Mouse (Mus musculus): ENCODE data around the gene A030003K21Rik.
"Not testable (repeated sequence)": the region's sequence is repeated elsewhere in the genome, so short reads cannot be mapped to it uniquely, and the experiment has no call there.

A030003K21Rik gene

DNA sequence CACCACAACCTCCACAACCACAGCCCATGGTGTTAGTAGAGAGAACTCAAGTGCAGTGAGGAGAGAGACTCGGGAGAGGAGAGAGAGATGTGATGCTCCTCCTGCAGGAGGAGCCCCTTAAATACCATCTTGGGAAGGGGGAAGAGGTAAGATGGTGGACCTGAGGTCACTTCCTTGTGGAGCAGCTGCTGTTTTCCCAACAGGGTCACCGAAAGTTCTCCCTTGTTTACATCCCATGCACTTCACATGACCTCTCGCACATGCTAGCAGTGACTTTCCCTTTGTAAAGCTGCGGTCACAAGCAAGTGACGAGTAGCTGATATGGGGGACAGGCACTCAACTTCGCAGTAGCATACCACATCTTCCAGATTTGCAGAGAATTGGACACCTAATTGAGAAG is at the start of gene A030003K21Rik:
TSS of gene A030003K21Rik (minus strand) at position 94 of the 400 bp plus-strand sequence.
- DNase-seq = not testable (repeated sequence)

DNA sequence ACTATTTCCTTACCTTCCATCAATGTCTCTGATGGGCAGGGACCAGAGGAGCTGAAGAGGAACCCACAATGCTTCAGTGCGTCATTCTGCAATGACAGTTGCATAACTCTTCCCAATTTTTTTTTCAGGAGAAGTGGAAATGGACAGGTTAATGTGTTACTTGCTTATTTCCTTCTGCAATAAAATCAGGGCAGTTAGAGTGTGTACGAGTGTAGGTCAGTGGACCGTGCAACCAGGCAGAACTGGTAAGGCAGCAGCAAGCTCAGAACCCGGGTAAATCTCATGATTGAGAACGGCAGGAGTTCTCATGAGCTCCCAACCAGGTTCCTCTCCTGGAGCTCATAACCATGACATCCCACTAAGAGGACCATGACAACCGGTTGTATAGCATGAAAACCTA is 48.9 kb upstream of the A030003K21Rik start:
- no peak for DNase-seq

DNA sequence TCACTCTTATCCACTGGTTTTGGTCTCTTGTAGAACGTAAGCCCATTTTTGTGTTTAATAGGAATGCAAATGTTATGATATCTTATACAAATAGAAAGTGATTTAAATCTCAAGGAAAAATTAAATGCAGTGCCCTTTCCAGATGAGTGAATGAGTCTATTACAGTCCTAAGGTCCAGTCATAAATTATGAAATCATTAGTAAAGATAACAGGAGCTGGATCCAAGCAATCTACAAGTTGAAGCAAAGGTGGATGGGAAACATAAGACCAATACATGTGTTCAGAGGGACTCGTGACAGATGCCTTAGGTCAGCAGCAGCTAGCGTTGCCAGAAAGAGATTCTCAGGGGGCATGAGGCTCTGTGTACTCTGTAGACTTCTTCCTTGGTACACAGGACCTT is 48.4 kb upstream of the A030003K21Rik start:
- DNase-seq = no peak

DNA sequence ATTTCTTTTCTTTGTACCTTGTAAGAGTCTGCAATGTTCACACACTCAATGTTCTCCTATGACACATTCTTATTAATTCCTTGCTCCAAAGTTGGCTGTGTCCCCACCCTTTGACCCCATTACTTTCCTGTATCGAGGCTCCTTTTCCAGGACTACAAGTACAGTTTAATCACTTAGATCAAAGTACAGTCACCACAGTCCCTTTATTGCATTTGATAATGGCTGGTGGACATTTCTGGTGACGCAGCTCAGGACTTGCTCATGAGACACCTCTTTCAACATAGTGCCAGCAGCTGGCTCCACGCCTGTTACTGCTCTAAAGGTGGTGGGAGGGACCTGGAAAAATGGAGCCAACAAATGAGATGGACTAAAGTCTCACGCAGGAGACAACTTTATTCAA is 47.9 kb upstream of the A030003K21Rik start:
- DNase-seq = no peak

DNA sequence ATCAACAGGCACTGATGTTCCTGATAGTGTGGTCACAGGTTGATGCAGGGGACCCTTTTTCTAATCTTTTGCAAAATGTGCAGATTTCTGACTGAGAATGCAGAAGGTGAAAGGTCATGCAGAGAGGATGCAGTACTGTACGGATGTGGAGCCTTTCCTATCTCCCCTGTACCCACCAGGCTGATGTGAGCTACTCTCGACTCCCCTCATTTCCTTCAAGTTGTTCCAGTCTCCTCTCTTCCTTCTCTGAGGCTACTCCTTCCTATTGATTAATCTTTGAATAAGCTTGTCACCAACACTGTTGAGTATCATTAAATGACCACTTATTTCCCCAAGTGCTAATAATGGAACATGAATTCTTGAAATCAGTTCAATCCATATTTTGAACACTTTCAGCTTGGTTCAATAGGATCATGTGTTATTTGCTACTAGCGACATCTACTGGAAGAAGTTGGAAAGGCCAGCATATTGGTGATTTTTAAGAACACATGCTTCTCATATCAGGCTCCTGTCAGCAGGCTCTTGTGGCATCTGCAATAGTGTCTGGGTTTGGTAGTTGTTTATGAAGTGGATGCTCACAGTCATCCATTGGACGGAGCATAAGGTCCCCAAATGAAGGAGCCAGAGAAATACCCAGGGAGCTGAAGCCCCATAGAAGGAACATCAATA is 44.5 kb upstream of the A030003K21Rik start:
- peak; percentile 35 for DNase-seq

DNA sequence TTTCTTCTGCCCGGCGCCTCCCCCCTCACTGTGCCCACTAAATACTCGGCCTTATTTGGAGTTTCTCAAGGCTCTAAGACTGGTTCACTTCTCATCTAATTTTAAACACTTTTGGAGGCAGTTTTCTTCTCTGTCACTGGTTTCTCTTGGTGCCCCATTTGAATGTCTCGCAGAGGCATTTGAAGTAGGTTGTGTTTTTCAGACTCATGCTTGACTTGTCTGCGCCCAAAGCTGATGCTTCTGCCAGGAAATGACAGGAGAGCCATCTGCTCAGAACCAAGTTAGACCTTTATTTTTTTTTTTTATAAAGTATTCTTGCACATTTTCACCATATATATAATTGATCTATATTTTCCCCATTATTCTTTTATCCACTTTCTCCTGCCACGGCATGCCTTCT is 43.5 kb upstream of the A030003K21Rik start:
- DNase-seq = no peak

DNA sequence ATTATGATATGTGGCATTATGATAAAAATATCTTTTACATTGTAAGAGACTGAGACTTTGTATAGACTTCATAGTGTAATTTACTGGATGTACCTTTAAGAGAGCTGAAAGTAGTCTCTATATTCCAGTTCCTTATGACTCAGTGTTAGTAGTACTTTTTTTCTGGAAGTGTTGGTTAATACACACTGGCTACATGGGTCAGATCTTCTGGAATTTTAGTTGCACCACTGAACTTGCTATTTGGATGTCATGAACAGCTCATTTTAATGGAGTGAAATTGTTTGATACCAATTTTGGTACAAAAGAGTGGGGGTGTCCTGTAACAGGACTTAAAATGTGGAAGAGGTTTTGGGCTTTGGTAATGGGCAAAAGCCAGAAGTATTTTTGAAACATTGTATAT is 34.7 kb upstream of the A030003K21Rik start:
- DNase-seq = no peak

DNA sequence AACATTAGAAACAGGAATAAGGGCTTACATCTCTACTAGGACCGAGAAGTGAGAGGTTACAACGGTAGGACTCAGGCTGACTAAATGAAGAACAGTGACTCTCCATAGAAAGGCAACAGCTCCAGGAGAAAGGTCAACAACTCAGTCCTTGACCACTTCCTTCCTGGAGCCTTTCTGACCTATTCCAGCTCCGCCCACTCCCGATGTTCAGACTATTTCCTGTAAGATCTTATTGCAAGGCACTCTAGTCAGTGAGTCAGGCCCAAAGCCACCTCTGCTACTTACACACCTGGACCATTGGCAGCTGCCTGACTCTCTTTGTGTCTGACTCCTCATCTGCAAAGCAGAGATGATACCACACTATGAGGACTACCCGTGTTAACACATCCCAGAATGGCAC is 32.6 kb upstream of the A030003K21Rik start:
- peak; percentile 18 for DNase-seq

DNA sequence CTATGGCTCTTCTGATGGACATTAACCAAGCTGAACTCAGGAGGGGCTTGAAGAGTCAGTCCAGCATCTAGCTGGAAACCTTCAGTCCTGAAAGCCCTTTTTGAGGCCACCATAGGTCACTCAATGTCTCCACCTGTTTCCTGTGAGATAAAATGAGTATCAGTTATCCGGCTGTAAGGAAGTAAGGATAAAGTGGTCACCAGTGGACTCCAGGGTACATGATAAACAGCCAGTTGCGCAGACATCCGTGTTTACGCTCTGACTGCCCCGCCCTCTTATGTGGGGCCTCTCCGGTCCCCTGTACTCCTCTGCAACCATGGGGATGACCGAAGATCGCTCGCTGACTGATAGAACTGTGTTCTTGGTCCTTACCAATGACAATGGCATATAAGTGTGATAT is 31.2 kb upstream of the A030003K21Rik start:
- DNase-seq = no peak

DNA sequence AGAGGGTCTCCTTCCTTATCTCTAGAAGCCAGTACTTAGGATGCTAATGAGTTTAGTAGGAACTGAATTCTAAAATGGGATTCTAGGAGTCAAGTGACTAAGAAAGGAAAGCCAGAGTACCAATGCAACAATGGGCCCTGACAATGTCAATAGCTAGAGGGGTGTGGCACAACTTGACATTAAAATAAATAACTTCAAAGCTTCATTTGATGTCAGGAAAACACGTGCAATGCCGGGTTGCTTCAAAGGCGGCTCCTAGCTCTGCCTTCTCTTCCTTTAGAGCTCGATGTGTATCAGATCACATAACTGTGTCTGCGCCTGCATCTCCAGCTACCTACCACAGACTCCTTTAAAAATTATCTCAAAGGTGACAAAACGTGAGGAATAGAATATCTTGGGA is 30.7 kb upstream of the A030003K21Rik start:
- DNase-seq = peak; percentile 43

DNA sequence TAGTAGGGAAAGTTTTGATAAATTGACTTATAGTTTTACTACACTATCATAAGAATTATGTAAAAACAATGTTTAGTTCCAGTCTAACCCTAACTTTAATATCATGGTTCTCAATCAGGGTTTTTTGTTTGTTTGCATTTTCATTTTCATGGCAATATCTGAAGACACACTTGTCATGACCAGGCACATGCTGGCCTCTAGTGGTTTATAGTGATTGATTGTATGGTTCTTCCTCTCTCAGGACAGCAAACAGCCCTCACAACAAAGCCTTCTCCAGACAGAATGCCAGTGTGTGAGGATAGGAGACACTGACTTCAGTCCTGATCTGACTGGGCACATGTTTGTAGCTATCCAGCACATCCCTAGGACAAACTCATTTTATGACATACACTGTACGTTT is 30.1 kb upstream of the A030003K21Rik start:
- DNase-seq = no peak

DNA sequence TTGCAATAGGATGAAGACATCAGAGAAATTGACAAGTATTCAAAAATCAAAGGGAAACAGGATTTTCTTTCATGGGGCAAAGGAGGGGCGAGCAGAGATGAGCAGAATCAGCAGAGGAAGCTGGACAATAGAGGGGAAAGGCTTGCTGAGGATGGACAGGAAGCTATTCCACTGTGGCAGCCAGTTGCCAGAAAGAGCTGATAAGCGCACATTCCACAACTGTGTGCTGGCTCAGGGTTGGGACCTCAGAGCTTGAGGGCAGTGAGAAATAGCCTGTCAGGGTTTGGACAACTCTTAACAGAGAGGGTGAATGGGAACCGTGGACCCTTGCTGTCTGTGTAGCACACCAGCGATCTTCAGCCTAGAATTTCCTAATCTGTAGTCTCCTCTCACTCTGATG is 28.9 kb upstream of the A030003K21Rik start:
- DNase-seq = no peak

DNA sequence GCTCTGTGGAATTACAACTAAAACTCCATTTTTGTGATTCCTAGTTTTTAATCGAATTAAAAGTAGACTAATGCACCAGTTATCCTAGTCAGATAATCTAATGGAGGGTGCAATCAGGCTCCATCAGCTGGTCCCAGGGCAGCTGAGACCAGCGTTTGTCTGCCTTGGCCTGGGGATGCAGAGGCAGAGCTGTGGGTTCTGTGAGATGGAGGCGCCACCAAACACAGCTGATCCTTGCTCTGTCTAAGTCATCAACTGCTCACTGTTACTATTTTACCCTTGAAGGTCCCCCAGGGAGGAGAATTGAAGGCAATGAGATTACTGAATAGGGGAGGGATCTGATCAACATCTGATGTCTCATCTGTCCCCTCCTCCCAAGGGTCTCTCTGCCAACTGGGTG is 23.2 kb upstream of the A030003K21Rik start:
- DNase-seq = no peak

DNA sequence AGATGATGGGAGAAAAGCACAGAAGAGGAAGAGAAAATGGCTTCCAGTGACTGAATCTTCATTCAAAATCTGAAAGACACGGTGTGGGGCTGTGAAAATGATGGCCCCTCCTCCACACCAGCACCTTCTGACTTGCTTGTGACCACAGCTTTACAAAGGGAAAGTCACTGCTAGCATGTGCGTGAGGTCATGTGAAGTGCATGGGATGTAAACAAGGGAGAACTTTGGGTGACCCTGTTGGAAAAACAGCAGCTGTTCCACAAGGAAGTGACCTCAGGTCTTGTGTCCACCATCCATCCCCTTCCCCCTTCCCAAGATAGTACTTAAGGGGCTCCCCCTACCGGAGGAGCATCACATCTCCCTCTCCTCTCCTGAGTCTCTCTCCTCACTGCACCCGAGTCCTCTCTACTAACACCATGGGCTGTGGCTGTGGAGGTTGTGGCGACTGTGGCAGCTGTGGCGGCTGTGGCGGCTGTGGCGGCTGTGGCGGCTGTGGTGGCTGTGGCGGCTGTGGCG is 16.7 kb upstream of the A030003K21Rik start, which contains the start of gene Gm47955:
TSS of gene Gm47955 (plus strand) at position 417 of the 516 bp plus-strand sequence.
- no peak for DNase-seq

DNA sequence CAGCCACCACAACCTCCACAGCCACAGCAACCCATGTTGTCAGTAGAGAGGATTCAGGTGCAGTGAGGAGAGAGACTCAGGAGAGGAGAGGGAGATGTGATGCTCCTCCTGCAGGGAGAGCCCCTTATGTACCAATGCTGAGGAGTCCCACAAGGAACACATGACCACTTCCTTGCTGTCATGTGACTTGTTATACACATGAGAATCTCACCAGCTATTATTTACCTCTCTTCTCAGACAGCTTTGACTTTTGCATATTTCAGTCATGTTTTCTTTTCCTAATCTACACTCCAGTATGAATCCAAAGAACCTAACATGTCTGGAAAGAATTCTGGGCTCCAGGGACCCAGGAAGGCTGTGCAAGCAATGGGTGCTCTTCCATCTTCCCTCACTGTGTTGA is 12.7 kb upstream of the A030003K21Rik start, which contains the start of gene Gm7544:
TSS of gene Gm7544 (minus strand) at position 101 of the 400 bp plus-strand sequence.
- DNase-seq = not testable (repeated sequence)

DNA sequence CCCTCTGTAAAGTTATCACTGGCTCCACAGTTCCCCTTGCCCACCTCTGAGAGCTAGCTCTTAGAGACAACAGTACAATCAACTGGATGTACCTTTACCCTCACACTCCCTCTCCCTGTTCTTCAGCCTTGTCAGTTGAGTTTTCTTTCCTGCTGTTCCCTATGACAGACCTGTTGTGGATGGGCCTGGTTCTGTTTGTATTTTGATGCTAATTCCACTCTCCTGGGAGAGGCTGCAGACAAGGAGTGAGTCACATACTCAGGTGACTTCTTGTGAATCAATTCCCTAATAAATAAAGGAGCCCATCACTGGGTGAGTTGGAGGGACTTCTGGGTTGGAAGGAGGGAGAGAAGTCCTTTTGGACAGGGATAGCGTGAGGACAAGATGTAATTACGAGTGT is 5.4 kb upstream of the A030003K21Rik start:
- no peak for DNase-seq

DNA sequence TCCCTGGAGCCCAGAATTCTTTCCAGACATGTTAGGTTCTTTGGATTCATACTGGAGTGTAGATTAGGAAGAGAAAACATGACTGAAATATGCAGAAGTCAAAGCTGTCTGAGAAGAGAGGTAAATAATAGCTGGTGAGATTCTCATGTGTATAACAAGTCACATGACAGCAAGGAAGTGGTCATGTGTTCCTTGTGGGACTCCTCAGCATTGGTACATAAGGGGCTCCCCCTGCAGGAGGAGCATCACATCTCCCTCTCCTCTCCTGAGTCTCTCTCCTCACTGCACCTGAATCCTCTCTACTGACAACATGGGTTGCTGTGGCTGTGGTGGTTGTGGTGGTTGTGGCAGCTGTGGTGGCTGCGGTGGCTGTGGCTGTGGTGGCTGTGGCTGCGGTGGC is 2.8 kb upstream of the A030003K21Rik start:
- peak; percentile 16 for DNase-seq

DNA sequence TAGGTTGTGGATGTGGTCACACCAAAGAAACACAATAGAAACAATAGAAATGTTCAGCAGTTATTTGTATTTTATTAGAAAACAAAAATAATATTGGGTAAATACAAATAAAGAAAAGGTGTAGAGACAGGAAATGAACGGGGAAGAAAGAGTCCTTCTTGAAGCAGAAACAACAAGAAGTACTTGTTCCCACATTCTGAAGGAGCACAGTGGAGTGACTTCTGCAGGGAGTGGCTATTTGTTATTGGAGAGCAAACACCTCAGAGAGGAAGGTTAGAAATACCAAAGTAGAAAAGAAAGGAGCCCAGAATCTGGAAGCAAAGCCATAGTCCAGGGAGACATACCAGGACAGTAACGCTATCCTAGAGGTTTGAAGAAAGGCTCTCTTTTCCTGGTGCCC is 683 bp downstream of the A030003K21Rik start:
- not testable (repeated sequence) for DNase-seq

DNA sequence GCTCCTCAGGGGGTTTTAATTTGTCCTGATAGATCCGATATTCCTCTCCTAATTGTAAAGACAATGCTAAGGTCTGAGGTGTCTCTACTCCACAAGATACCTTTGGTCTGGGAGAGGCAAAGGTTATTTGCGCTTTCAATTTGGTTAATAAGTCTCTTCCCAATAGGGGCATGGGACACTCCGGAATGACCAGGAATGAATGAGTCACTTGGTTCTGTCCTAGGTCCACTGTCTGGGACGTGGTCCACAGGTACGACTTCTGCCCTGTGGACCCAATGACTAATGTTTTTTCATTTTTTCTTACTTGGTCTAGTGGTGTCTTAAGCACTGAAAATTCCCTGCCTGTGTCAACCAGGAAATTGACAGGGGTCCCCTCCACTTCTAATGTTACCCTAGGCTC is 4.5 kb downstream of the A030003K21Rik start:
- no peak for DNase-seq

DNA sequence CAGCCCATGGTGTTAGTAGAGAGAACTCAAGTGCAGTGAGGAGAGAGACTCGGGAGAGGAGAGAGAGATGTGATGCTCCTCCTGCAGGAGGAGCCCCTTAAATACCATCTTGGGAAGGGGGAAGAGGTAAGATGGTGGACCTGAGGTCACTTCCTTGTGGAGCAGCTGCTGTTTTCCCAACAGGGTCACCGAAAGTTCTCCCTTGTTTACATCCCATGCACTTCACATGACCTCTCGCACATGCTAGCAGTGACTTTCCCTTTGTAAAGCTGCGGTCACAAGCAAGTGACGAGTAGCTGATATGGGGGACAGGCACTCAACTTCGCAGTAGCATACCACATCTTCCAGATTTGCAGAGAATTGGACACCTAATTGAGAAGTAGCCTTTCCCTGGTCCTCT is 11.9 kb downstream of the A030003K21Rik start, which contains the start of gene Gm6217:
TSS of gene Gm6217 (minus strand) at position 74 of the 400 bp plus-strand sequence.
- not testable (repeated sequence) for DNase-seq

DNA sequence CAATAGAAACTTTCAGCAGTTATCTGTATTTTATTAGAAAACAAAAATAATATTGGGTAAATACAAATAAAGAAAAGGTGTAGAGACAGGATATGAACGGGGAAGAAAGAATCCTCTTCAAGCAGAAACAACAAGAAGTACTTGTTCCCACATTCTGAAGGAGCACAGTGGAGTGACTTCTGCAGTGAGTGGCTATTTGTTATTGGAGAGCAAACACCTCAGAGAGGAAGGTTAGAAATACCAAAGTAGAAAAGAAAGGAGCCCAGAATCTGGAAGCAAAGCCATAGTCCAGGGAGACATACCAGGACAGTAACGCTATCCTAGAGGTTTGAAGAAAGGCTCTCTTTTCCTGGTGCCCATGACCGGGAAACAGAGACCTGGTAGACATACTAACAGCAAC is 12.6 kb downstream of the A030003K21Rik start:
- DNase-seq = not testable (repeated sequence)

DNA sequence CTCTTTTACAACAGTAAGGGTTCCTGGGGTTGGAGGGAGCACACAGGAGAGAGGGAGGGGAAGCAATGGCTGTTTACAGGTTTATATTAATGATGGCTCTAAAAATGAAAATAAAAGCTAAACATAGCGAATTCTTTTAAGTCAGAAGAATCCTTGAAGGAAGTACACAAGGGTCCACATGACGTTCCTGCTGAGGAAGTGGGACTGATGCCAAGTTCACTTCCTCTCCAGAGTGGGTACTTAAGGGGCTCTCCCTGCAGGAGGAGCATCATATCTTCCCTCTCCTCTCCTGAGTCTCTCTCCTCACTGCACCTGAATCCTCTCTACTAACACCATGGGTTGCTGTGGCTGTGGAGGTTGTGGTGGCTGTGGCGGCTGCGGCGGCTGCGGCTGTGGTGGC is 18.5 kb downstream of the A030003K21Rik start, which contains the start of gene A030014E15Rik:
TSS of gene A030014E15Rik (plus strand) at position 268 of the 400 bp plus-strand sequence.
- DNase-seq = no peak

DNA sequence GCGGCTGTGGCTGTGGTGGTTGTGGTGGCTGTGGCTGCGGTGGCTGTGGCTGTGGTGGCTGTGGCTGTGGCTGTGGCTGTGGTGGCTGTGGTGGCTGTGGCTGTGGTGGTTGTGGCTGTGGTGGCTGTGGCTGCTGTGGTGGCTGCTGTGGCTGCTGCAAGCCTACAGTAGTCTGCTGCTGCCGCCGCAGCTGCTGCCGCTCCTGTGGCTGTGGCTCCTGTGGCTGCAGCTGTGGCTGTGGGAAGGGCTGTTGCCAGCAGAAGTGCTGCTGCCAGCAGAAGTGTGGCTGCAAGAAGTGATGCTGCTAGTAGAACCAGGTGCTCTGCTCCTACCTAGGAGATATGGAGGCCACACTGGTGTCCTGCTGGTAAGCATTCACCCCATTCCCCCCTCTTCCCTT is 29.8 kb downstream of the A030003K21Rik start:
- DNase-seq = not testable (repeated sequence)

DNA sequence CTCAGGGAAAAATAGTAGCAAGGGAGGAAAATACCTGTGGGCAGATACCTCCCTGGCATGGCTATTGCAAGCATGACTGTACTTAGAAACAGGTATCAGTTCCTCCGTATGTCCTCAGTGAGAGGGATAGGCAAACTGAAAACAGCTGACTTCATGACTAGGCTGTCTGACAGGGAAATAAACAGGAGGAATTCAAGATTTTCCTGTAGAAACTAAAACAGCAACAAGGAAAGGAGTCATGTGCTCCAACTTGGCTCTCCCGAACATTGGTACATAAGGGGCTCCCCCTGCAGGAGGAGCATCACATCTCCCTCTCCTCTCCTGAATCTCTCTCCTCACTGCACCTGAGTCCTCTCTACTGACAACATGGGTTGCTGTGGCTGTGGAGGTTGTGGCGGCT is 30.2 kb downstream of the A030003K21Rik start, which contains the start of gene A030005L19Rik:
TSS of gene A030005L19Rik (plus strand) at position 301 of the 400 bp plus-strand sequence.
- no peak for DNase-seq
